Mouse (Mus musculus) CH12.LX (cell line): ENCODE data around the gene Gbgt1.

ENCODE experiments used
- BHLHE40 ChIP-seq: IDR thresholded peaks from 2 replicates; pipeline ENCODE4 v1.6.1; 2011; ENCODE audit warnings: mild to moderate bottlenecking, low read depth, low read length, improper control_type of control experiment
- CTCF ChIP-seq, 2 experiments: IDR thresholded peaks in 1 of 2; conservative IDR thresholded peaks in 1 of 2; 2 replicates each; pipeline ENCODE4 v1.5.1; 2011 to 2012; ENCODE audit warnings: low read depth in 2 of 2, low read length in 2 of 2, improper control_type of control experiment in 1 of 2, inconsistent platforms in 1 of 2, mild to moderate bottlenecking in 1 of 2, moderate library complexity in 1 of 2
- MAX ChIP-seq: IDR thresholded peaks from 2 replicates; pipeline ENCODE4 v1.6.1; 2011; ENCODE audit warnings: low read length, improper control_type of control experiment
- MEF2A ChIP-seq: IDR thresholded peaks from 2 replicates; pipeline ENCODE4 v1.6.1; 2014; ENCODE audit warnings: low read depth, mild to moderate bottlenecking, inconsistent platforms, low read length, improper control_type of control experiment, borderline replicate concordance
- MYC ChIP-seq: IDR thresholded peaks from 2 replicates; pipeline ENCODE4 v1.6.1; 2011; ENCODE audit warnings: low read depth, mild to moderate bottlenecking, improper control_type of control experiment, low read length
- POLR2A ChIP-seq: IDR thresholded peaks from 2 replicates; pipeline ENCODE4 v1.6.1; 2011; ENCODE audit warnings: low read depth, mild to moderate bottlenecking, improper control_type of control experiment, low read length
- ZNF384 ChIP-seq: IDR thresholded peaks from 2 replicates; pipeline ENCODE4 v1.6.1; 2012; ENCODE audit warnings: low read depth, low read length, improper control_type of control experiment, inconsistent platforms

DNA sequence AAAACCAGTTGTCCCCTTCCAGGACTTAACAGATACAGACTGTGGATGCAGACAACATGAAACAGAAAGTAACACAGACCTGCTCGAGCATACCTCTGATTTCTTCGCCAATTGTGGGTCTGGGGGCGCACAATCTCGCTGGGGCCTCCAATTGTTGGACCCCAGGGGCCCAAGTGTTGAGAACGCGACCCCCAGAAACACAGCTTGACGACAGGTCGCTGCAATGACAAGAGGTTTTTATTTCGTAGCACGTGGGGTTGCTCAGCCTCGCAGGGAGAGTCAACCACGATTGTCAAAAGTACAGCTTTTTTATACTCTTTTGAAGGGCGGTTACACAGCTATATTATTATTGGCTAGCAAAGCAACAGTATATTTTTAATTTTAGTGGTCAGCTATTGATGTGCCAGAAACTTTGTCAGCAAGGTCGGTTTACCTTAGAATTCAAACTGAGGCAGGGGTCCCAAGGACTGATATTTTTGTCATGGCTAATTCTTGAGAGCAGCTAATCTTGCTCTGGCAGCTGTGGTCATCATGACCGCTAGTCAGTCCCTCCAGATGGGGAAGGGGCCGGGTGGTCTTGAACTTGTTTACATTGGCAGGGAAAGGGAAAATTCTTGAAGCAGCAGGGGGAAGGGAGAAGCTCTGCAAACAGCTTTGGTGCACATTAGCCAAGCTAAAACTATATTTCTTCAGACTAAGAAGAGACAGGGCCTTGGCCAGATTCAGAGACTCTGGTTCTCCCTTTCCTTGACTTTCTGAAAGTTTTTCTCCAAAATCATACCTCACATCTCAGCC is 693 bp upstream of the Gbgt1 start:
- no peak for TF ChIP-seq CTCF (conservative IDR thresholded peaks at IDR 0.05 in 1 of 2, IDR thresholded peaks at IDR 0.05 in 1 of 2; ENCODE audit: low read depth in 2 of 2, low read length in 2 of 2)
- TF ChIP-seq MAX: no peak
- TF ChIP-seq MYC: no peak
- no peak for TF ChIP-seq MEF2A
- TF ChIP-seq BHLHE40: no peak
- no peak for TF ChIP-seq POLR2A
- TF ChIP-seq ZNF384: no peak
